Mouse (Mus musculus) MEL (cell line): ENCODE measurements around the gene Ppia.

Experiments used
- CHD2 ChIP-seq: IDR thresholded peaks from 2 replicates; pipeline ENCODE4 v1.6.1; 2011; ENCODE audit warnings: low read length, improper control_type of control experiment
- CTCF ChIP-seq, 3 experiments: IDR thresholded peaks in 2 of 3; conservative IDR thresholded peaks in 1 of 3; 2 replicates each; pipeline ENCODE4 v1.5.1; 2011 to 2012; ENCODE audit warnings: low read length in 3 of 3, low read depth in 2 of 3, mild to moderate bottlenecking in 2 of 3, improper control_type of control experiment in 1 of 3, inconsistent platforms in 1 of 3, mixed read lengths in 1 of 3, moderate library complexity in 1 of 3; ENCODE audit not compliant: control insufficient read depth in 1 of 3, insufficient read depth in 1 of 3, poor library complexity in 1 of 3, severe bottlenecking in 1 of 3
- EP300 ChIP-seq, 2 experiments: IDR thresholded peaks; 2 replicates each; pipeline ENCODE4 v1.6.1; 2011; ENCODE audit warnings: improper control_type of control experiment in 2 of 2, low read length in 2 of 2, low read depth in 1 of 2, mild to moderate bottlenecking in 1 of 2
- ETS1 ChIP-seq: IDR thresholded peaks from 2 replicates; pipeline ENCODE4 v1.6.1; 2012; ENCODE audit warnings: low read depth, mild to moderate bottlenecking, inconsistent platforms, low read length, improper control_type of control experiment, moderate library complexity
- GATA1 ChIP-seq: IDR thresholded peaks from 2 replicates; pipeline ENCODE4 v1.6.1; 2011; ENCODE audit warnings: low read depth, low read length, improper control_type of control experiment
- MAFK ChIP-seq: IDR thresholded peaks from 2 replicates; pipeline ENCODE4 v1.6.1; 2011; ENCODE audit warnings: low read depth, mild to moderate bottlenecking, low read length, improper control_type of control experiment, borderline replicate concordance
- MAX ChIP-seq: IDR thresholded peaks from 2 replicates; pipeline ENCODE4 v1.6.1; 2011; ENCODE audit warnings: low read length, improper control_type of control experiment
- MEF2A ChIP-seq: IDR thresholded peaks from 2 replicates; pipeline ENCODE4 v1.6.1; 2014; ENCODE audit warnings: low read depth, mild to moderate bottlenecking, inconsistent platforms, low read length, improper control_type of control experiment; ENCODE audit not compliant: poor library complexity, insufficient replicate concordance, severe bottlenecking; ENCODE audit errors: extremely low read depth
- NRF1 ChIP-seq: IDR thresholded peaks from 2 replicates; pipeline ENCODE4 v1.6.1; 2014; ENCODE audit warnings: low read depth, mild to moderate bottlenecking, inconsistent platforms, low read length, improper control_type of control experiment, moderate library complexity; ENCODE audit not compliant: poor library complexity, insufficient read depth, severe bottlenecking
- POLR2A ChIP-seq, 2 experiments: IDR thresholded peaks; 2 replicates each; pipeline ENCODE4 v1.6.1; 2011 to 2012; ENCODE audit warnings: low read length in 2 of 2, mild to moderate bottlenecking in 2 of 2, control low read depth in 1 of 2, improper control_type of control experiment in 1 of 2, low read depth in 1 of 2, moderate library complexity in 1 of 2; ENCODE audit not compliant: control insufficient read depth in 1 of 2, insufficient read depth in 1 of 2, poor library complexity in 1 of 2
- POLR2AphosphoS2 ChIP-seq: IDR thresholded peaks from 2 replicates; pipeline ENCODE4 v1.6.1; 2011; ENCODE audit warnings: low read length, improper control_type of control experiment
- UBTF ChIP-seq: IDR thresholded peaks from 2 replicates; pipeline ENCODE4 v1.6.1; 2012; ENCODE audit warnings: low read depth, mild to moderate bottlenecking, inconsistent platforms, low read length, improper control_type of control experiment, moderate library complexity, borderline replicate concordance; ENCODE audit not compliant: insufficient read depth
- ZC3H11A ChIP-seq: IDR thresholded peaks from 2 replicates; pipeline ENCODE4 v1.6.1; 2012; ENCODE audit warnings: low read depth, mild to moderate bottlenecking, inconsistent platforms, low read length, improper control_type of control experiment

- TF ChIP-seq CHD2: no peak
- TF ChIP-seq CTCF (IDR thresholded peaks at IDR 0.05 in 2 of 3, conservative IDR thresholded peaks at IDR 0.05 in 1 of 3; ENCODE audit: control insufficient read depth in 1 of 3, insufficient read depth in 1 of 3, low read depth in 2 of 3, low read length in 3 of 3, poor library complexity in 1 of 3, severe bottlenecking in 1 of 3): no peak
- no peak for TF ChIP-seq MAX
- TF ChIP-seq POLR2A (IDR thresholded peaks at IDR 0.05; ENCODE audit: control insufficient read depth in 1 of 2, insufficient read depth in 1 of 2, low read depth in 1 of 2, low read length in 2 of 2, poor library complexity in 1 of 2): 0 out of 4 replicates have a peak, but pooled peaks of 1 of the 2 experiments have one; percentile 17
- TF ChIP-seq EP300 (IDR thresholded peaks at IDR 0.05; ENCODE audit: low read depth in 1 of 2, low read length in 2 of 2): no peak
- TF ChIP-seq NRF1: no peak
- no peak for TF ChIP-seq ETS1
- TF ChIP-seq MAFK: no peak
- no peak for TF ChIP-seq MEF2A
- TF ChIP-seq ZC3H11A: no peak
- no peak for TF ChIP-seq UBTF
- TF ChIP-seq POLR2AphosphoS2: no peak; the same call in 1 of the 2 replicates
- no peak for TF ChIP-seq GATA1
Observed at GRCm38 (mm10) chr11:6406251-6407161, 8.7 kb upstream of the Ppia start.
